Mouse (Mus musculus): ENCODE data around the gene Pbx3.

- TF ChIP-seq POLR2A (IDR thresholded peaks at IDR 0.05; ENCODE audit: borderline replicate concordance, extremely low read depth, insufficient read depth, insufficient read length, poor library complexity, severe bottlenecking) (no peak), CTCF (IDR thresholded peaks at IDR 0.05; ENCODE audit: borderline replicate concordance, extremely low read depth, insufficient read depth, insufficient read length) (no peak)
Observed at GRCm38 (mm10) chr2:34298664-34299063, 74.3 kb downstream of the Pbx3 start.

Measured in brain, embryonic 14.5 days (tissue).